Mouse (Mus musculus) urinary bladder, adult 2 months (tissue): ENCODE results near the gene Crb3. TPM values are rescaled to one million over a fixed set of nuclear protein-coding genes. Genes with fewer than 3 reads are reported as not detected.

Source experiments
- DNase-seq: peaks from one replicate; pipeline ENCODE4 v3.0.0; 2022; ENCODE audit warnings: low spot score
- polyA plus RNA-seq: library from polyadenylated mRNA; depleted of rRNA; stranded (reverse); fragments of >200 nt; gene quantifications from 2 replicates; pipeline ENCODE4 v1.2.3, GENCODE M21; 2012; rRNA removed

The Crb3 gene
- polyA plus RNA-seq, 1 experiment, result 32.2 TPM

GRCm38 (mm10) chr17:57105181-57106034, 46.5 kb downstream of the Crb3 start, which contains the start of gene Tnfsf9:
TSS of gene Tnfsf9 (plus strand) at chr17:57105325.
- no peak for DNase-seq

DNA sequence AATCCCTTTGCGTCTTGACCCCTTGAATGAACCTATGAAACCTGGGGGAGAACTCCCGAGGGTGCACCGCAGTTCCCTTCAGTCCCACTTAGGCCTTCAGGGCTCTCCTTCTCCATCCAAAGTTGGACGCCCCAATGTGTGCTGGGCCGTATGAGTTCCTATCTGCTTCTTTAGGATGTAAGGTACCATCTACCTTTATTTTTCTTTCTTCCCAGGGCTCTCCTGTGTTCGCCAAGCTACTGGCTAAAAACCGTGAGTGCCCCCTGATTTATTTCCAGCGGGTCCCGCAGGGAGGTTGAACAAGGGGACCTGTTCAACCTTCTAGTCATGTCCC, 47.1 kb downstream of the Crb3 start:
- no peak for DNase-seq

DNA sequence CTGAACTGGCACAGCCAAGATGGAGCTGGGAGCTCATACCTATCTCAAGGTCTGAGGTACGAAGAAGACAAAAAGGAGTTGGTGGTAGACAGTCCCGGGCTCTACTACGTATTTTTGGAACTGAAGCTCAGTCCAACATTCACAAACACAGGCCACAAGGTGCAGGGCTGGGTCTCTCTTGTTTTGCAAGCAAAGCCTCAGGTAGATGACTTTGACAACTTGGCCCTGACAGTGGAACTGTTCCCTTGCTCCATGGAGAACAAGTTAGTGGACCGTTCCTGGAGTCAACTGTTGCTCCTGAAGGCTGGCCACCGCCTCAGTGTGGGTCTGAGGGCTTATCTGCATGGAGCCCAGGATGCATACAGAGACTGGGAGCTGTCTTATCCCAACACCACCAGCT, 48.2 kb downstream of the Crb3 start:
- DNase-seq, result no peak

GRCm38 (mm10) chr17:57108040-57108665, 49.2 kb downstream of the Crb3 start:
- DNase-seq, result no peak

DNA sequence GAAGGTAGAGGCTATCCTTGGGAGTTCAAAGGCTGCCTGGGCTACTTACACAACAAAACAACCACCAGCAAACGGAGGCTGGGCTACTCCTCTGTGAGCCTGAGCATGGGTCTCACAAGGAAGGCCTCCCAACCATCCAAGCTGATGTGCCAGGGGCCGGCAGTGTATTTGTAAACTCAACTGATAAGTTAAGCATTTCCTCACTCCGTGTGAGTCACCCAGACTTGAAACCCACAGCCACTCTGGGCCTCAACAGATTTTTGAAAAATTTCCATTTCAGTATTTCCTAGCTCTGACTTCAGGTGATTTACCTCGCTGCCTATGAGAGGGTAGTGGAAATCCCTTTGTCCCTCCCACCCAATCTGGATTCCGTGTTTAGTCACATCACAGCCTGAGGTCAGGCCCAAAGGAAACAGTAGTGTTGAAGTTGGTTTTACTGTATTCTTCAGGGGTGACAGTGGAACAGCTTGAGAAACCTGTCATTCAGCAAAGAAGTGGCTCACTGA, 49.8 kb downstream of the Crb3 start:
- DNase-seq, result no peak

- no peak for DNase-seq
Measured at GRCm38 (mm10) chr17:57110005-57110404, 51.1 kb downstream of the Crb3 start.

DNA sequence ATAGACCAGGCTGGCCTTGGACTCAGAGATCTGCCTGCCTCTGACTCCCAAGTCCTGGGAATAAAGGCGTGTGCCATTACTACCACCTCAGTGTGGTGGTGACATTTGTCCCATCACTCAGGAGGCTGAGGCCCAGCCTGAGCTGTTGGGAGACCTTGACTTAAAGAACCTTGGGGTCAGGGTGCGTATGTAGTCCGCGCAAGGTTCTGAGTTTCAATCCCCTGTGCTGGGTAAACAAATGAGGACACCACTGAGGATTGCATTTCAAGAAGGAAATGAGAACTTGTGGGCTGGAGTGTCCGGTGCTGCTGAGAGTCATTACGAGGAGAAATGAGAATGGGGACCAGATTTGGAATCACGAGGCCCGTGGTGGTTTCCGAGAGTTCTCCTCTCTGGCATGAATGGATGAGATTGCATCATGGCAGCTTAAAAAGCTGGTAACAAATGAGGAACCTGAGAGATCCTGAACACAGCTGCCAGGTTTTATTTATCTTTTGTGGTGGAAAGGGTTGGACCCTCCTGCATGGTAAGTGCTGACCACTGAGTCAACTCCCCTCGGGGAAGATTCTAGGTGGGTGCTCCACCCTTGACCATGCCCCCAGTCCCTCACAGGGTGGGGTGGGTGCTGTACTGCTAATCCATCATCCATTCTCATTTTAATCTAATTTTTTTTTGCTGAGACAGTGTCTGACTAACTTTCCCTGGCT, 54.0 kb downstream of the Crb3 start:
- no peak for DNase-seq

Other genes with a start within 250 kb of the Crb3 start
- 6.6 and 9.4 TPM in 2 replicates for gene Rfx2, start 228.1 kb upstream of the Crb3 start, polyA plus RNA-seq
- 0.03 TPM in 1 of 2 replicates, not detected in the other for gene Acsbg2, start 184.7 kb upstream of the Crb3 start, polyA plus RNA-seq
- 2.9 and 3.1 TPM in 2 replicates for gene 1700061G19Rik, start 183.6 kb upstream of the Crb3 start, polyA plus RNA-seq
- gene Mllt1, start 123.7 kb upstream of the Crb3 start, polyA plus RNA-seq, result 33.8 and 34.5 TPM in 2 replicates
- 0.12 and 0.17 TPM in 2 replicates for gene Acer1, start 77.0 kb upstream of the Crb3 start, polyA plus RNA-seq
- gene Clpp, start 68.8 kb upstream of the Crb3 start, polyA plus RNA-seq, result 93.9 and 105 TPM in 2 replicates
- gene Alkbh7, start 61.8 kb upstream of the Crb3 start, polyA plus RNA-seq, result 18.1 and 20.6 TPM in 2 replicates
- gene Pspn, start 59.1 kb upstream of the Crb3 start, polyA plus RNA-seq, result not detected in 2 replicates
- 41.2 and 47.4 TPM in 2 replicates for gene Gtf2f1, start 47.8 kb upstream of the Crb3 start, polyA plus RNA-seq
- 0.18 and 0.19 TPM in 2 replicates for gene Gm17949, start 47.6 kb upstream of the Crb3 start, polyA plus RNA-seq
- gene Khsrp, start 27.6 kb upstream of the Crb3 start, polyA plus RNA-seq, result 54.9 and 60.3 TPM in 2 replicates
- not detected in 2 replicates for gene Slc25a41, start 17.5 kb upstream of the Crb3 start, polyA plus RNA-seq
- 34.2 and 71.3 TPM in 2 replicates for gene Slc25a23, start 758 bp downstream of the Crb3 start, polyA plus RNA-seq
- gene Dennd1c, start 19.4 kb downstream of the Crb3 start, polyA plus RNA-seq, result 5.1 and 6.1 TPM in 2 replicates
- gene Tubb4a, start 28.7 kb downstream of the Crb3 start, polyA plus RNA-seq, result 3.8 and 5.9 TPM in 2 replicates
- gene Tnfsf9, start 46.2 kb downstream of the Crb3 start, polyA plus RNA-seq, result 5.7 and 8.8 TPM in 2 replicates
- gene Cd70, start 90.7 kb downstream of the Crb3 start, polyA plus RNA-seq, result 0.18 and 0.25 TPM in 2 replicates
- 0.55 and 0.68 TPM in 2 replicates for gene Tnfsf14, start 135.1 kb downstream of the Crb3 start, polyA plus RNA-seq
- 163 and 168 TPM in 2 replicates for gene C3, start 169.0 kb downstream of the Crb3 start, polyA plus RNA-seq
- gene Gpr108, start 189.3 kb downstream of the Crb3 start, polyA plus RNA-seq, result 46.5 and 46.9 TPM in 2 replicates
- 78.9 and 81.3 TPM in 2 replicates for gene Trip10, start 190.3 kb downstream of the Crb3 start, polyA plus RNA-seq
- 3.5 and 3.9 TPM in 2 replicates for gene Vav1, start 220.0 kb downstream of the Crb3 start, polyA plus RNA-seq